Mouse (Mus musculus): ENCODE measurements at regions not wholly inside any gene's neighbourhood (a gene's known extent, or its start where the extent isn't known, plus 50 kb on each side); places are given as distances from the start of the nearest gene placed in this dataset.

- DNase-seq (ENCODE audit: low spot score in 2 of 2) = no peak
Measured at GRCm38 (mm10) chr10:114083441-114083840, 718.7 kb downstream of the Trhde start.

GRCm38 (mm10) chr10:114041991-114042390 lies 760.1 kb downstream of the Trhde start:
- DNase-seq (ENCODE audit: low spot score in 2 of 2) = no peak

- DNase-seq (ENCODE audit: low spot score in 2 of 2) = no peak
Measured at GRCm38 (mm10) chr10:114013427-114013826, 788.7 kb downstream of the Trhde start.

GRCm38 (mm10) chr10:113985376-113985775 lies 816.7 kb downstream of the Trhde start:
- DNase-seq (ENCODE audit: low spot score in 2 of 2) = peak; percentile 5 to 8

- DNase-seq (ENCODE audit: low spot score in 2 of 2) = no peak
Measured at GRCm38 (mm10) chr10:113972826-113973225, 829.3 kb downstream of the Trhde start.

- peak; percentile 18 to 29 for DNase-seq (ENCODE audit: low spot score in 2 of 2)
Measured at GRCm38 (mm10) chr10:113946801-113947200, 855.3 kb downstream of the Trhde start.

GRCm38 (mm10) chr10:113939524-113939923 lies 862.6 kb downstream of the Trhde start:
- no peak for DNase-seq (ENCODE audit: low spot score in 2 of 2)

GRCm38 (mm10) chr10:113930201-113930790 lies 871.8 kb downstream of the Trhde start:
- peak; percentile 9 to 44 for DNase-seq (ENCODE audit: low spot score in 2 of 2)

- DNase-seq (ENCODE audit: low spot score in 2 of 2) = no peak
Measured at GRCm38 (mm10) chr10:113916705-113917104, 885.4 kb downstream of the Trhde start.

GRCm38 (mm10) chr10:113902744-113903143 lies 899.4 kb downstream of the Trhde start:
- DNase-seq (ENCODE audit: low spot score in 2 of 2) = no peak

- DNase-seq (ENCODE audit: low spot score in 2 of 2) = no peak
Measured at GRCm38 (mm10) chr10:113874419-113875161, 927.5 kb downstream of the Trhde start.

GRCm38 (mm10) chr10:113824596-113824995 lies 895.8 kb upstream of the Atxn7l3b start:
- DNase-seq (ENCODE audit: low spot score in 2 of 2) = no peak
